Mouse (Mus musculus) stomach, postnatal 0 days (tissue): ENCODE data around the gene Tmem202.

Experiments
- CTCF ChIP-seq: IDR thresholded peaks from 2 replicates; pipeline ENCODE4 v1.5.1; 2016; ENCODE audit warnings: antibody characterized with exemption, low read depth, mild to moderate bottlenecking, moderate library complexity
- EP300 ChIP-seq: optimal IDR thresholded peaks from 2 replicates; pipeline ENCODE3; 2016; ENCODE audit warnings: antibody characterized with exemption

DNA sequence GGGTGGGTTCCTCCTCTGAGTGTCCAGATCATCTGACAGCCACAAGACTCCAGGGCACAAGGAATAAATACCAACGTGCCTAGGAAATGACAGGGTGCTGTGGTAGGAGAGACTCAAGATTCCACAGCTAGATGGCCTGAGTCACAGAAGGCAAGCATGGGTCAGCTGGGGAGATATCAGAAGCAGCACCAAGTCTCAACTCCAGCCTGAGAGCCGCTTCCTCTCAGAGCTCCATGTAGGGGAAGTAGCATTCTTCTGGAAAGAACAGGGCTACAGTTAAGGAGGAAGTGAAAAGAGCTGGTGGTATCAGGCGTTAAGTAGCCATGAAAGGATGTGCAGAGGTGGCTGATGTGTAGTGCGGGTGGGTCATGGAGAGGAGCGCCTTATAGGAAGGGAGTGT is 5.1 kb upstream of the Tmem202 start:
- TF ChIP-seq CTCF (no peak), EP300 (no peak)
